Mouse (Mus musculus) thymus, postnatal 0 days (tissue): ENCODE measurements around the gene Coq10a. TPM values are rescaled to one million over a fixed set of nuclear protein-coding genes. Genes with fewer than 3 reads are reported as not detected.

Experiments
- DNase-seq: peaks from one replicate; pipeline ENCODE4 v3.0.0-alpha.2; 2015; ENCODE audit warnings: low spot score
- polyA plus RNA-seq: library from polyadenylated mRNA; unstranded; fragments of >200 nt; fragmentation: Nextera tagmentation; extraction: Ambion mirVana; gene quantifications from 2 replicates; pipeline ENCODE4 v1.2.1, GENCODE M21; 2015

Coq10a gene
- polyA plus RNA-seq, result 17.1 and 21.8 TPM in 2 replicates

DNA sequence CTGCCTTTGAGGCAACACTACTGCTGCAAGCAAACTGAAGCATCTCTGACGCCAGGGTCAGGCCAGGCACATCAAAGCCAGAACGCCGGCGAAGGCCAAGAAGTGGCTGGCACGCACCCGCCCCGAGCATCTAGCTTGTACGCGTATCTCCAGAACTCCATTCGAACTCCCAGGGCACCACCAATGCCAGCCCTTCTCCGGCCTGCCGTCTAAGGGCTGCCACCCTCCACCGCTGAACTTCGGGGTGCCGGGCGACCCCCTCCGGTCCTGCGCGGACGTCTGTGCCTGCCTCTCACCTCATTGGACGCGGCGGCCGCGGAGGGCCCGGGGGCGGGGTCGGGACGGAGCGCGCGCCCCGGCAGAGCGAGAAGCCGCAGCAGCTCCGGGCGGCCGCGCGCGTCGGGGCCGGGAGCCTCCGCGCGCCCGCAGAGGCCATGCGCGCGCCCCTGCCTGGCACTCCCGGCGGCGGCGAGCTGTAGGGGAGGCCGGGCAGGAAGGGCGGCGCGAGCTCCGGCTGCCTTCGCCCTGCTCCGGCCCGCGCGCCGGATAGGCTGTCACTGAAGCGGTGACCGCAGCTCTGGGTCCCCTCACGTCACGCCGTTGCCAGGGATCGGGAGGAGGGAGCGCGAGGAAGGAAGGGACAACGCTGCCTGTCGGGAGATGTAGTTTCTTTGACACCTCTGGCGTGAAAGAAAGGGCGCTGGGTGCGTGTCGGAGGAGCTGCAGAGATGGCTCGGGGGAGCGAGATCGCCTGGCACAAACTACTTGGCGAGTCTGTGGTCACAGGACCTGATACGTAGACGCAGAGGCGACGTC is at the start of gene Coq10a:
Coq10a (minus strand) TSS at position 596 of the 816 bp plus-strand sequence.
- DNase-seq, result peak; percentile 91

DNA sequence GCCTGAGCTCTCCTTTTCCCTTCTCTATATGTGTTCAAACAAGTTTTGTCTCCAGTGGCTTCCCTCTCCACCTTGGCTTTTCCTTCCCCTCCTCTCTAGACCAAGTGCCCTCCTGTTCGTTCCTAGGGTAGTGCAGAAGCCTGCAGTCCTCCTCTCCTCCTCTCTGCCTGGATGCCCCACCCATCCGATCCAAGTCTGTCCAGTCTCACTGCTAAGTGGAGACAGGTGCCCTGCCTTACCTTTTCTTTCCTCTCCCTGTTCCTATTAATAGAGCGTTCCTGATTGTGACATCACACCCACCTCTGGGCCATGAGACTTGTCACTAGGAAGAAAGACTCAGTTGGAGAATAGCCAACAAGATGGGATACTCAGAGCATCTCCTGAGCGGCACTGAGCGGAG is 46.1 kb upstream of the Coq10a start:
- no peak for DNase-seq

DNA sequence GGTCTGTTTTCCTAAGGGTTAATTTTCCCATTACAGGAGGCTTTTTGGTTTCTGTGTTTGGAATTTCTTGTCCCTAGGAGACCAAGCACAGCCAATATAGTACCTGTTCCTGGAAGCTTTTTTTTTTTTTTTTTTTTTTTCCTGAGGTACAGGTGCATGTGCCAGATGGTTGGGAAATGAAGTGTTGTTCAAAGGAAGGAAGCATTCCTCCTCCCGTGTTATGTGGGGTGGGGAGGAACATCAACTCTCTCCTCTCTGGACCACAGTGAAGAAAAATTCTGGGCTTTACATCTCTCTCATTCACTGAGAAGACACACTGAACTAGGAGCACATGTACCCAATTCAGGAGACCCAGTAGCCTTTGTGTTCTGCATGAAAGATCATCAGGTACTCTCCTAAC is 44.3 kb upstream of the Coq10a start:
- no peak for DNase-seq

DNA sequence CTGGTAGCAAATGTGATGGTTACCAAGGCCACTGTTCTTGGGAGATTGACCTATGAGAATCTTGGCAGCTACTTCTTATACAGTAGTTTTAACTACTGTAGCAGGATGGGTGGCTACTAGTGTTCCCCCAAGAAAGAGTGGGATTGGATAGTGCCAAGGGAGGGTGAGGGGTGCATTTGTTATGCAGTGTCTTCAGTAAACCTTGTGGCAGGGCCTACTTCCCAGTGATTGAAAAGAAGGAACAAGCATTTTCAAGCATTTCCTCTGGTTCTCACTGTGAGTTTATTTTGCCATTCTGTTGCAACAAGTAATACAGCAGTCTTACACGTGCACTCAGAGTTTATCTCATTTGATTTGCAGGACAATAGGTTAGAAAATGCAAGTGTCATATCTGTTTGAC is 43.8 kb upstream of the Coq10a start:
- no peak for DNase-seq

DNA sequence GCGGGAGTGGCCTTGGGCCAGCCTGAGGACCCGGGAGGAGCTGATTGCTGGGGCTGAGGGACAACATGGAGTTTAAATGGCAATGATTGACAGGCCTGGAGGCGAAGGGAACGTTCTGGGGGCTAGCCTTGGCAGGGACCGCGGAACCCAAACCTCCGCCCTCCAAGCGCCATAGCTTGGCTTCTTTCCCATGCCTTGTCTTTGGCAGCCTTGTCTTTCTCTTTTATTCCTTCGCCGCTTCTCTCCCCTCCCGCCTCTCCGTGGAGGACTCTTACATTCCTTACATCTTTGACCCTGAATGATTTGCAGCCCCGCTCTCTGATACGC is 43.2 kb upstream of the Coq10a start:
- no peak for DNase-seq

DNA sequence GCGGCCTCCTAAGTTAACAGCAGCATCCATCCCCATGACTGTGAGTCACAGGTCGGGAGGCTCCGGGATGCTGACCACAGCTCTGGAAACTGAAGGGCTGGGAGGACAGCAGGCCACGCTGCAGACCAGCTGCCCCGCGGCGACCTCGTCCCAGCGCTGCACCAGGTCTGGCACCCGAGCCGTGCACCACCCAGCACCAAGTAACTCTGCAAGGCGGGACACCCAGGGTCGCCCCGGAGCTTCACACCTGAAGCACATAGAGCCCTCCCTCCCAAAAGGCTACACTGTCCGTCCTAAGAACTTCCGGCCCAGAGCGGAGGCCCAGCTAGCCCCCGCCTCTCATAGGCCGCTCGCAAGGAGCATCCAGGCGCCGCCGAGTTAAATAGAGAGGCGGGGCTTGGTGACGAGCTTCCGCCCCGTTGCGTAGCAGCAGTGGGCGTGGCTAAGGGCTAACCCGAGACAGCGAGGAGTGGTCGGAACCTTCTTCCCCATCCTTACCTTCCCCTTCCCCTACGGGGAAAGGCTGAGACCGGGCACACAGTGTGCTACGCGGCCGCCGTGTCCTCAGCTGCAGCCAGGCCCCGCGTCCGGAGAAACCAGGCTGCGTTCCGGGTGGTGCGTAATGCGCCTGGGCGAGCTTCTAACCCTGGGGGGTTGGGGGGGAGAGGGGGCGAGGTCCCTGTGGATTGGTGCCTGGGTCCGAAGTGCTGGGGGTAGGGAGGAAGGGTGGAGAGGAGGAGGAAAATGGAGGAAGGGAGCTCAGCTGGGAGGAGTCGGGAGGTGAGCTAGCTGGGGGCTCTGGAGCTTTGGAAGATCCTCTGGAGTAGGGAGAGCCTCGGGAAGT is 42.6 kb upstream of the Coq10a start, which contains the start of the genes Nabp2 and Rnf41:
Nabp2 (minus strand) TSS at position 282 of the 844 bp plus-strand sequence.
Rnf41 (plus strand) TSS at position 447 of the 844 bp plus-strand sequence.
- DNase-seq, result peak; percentile 98

DNA sequence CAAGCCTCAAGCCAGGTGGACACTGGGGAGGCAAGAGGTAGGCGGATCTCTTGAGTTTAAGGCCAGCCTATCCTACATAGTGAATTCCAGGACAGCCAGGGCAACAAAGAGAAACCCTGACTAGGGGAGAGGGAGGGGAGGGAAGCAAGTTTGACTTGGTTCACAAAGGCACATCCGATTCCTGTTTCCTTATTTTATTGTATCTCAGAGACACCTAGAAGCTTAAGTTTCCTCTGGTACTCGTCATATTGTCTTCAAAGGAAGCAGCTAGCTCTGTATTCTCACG is 41.7 kb upstream of the Coq10a start:
- DNase-seq, result peak; percentile 23

DNA sequence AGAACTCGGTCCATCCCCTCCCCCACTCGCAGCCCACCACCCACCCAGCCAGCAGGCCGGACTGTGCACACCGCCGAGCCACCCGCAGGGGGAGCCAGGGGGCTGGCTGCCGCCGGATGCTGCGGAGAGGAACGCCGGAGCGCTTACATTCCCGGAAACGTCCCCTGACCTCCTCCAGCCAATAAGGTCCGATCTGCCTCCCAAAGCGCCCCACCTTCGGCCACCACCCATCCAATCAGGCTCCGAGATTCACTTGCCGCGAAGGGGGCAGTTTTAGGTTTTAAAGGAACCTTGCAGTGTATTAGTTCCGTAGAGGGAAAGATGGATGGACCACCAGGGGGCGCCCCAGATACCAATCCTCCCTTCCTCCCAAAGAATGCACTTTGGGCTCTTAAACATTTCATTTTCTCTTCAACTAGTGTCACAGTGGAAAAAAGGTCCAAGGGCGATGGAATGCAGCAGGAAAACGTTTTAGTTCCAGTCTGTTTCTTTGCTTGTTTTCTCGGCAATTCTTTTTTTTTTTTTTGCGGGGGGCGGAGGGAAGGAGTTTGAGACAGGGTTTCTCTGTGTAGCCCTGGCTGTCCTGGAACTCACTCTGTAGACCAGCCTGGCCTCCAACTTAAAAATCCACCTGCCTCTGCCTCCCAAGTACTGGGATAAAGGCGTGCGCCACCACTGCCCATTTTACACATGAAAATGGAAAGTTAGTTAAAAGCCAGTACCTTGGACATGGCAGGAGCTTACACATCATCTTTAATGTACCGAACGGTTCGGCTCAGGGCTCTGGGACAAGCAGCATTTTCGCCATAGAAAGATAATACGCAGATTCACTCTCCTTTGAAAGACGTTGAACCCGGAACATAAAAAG is 41.1 kb upstream of the Coq10a start:
- peak; percentile 99 for DNase-seq

DNA sequence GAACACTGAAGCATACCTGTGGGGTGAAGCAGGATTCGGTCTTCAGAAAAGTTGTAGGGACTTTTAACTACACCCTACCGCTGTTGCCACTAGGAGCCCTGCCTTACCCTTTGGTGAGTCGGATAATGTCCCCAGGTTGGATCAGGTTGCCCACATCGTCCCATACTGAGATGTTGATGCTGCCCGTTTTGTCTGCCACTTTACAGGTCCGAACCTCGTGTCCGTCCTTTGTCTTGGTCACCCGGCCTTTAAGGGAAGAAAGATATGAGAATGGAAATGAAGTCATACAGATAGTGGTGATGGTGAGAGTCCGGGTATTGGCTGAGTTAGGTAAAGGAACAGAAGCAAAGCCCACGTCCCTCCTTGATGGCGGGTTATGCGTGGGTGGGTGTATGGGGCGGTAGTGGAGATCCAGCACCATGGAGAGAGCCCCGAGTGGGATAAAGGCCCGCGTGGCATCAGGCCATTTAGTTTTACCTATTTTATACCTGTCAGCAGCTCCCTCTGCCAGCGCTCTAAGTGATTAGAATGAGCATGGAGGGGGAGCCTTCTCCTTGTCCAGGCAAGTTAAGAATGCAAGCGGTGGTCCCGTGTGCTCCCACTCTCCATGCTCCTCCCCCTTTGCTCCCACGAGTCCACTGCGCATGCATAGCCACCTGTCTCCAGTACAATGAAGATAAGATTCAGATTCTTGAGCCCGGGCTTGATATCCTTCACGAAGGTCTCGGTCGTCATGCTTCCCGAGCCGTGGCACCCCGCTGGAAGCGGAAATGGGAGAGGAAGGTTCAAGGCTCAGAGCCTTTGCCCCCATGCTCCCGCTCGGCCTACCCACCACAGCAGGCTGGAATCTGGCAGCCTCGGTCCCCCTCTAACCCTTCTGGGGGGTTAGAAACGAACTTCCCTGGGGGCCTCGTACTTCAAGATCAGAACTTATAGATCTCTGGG is 40.1 kb upstream of the Coq10a start:
- DNase-seq, result peak; percentile 21

DNA sequence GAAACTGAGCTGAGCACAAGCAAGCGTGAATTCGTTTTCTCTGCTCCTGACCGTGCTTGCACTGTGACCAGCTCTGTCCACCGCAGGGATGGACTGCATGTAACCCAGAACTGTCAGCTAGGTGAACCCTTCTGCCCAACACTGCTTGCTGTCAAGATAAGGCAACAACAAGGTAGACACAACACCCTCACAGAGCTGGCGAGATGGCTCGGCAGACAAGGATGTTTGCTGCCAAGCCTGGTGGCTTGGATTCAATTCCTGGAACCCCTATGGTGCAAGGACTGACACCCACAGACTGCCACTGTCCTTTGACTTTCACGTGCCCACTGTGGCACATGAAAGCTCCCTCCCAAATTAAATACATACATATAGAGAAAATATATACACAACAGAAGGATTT is 35.1 kb upstream of the Coq10a start:
- no peak for DNase-seq

DNA sequence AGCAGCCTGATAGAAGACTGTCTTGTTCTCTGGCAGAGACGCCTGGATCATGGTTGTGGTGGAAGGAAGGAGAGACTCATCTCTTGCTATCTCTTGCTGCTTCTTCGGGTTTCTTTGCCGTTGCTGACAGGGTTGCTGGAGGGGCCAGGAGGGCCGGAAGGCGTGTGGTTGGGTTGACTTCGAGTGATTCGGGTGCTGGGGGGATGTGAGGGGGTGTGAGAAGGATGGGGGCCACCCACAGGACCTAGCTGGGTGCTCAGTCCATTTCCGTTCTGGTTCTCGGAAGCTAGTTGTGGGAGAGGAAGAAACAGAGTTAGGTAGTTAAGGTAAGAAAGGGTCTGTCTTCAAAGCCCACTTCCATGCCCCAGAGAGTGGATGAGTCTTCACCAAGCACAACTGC is 32.8 kb upstream of the Coq10a start:
- DNase-seq, result peak; percentile 41

DNA sequence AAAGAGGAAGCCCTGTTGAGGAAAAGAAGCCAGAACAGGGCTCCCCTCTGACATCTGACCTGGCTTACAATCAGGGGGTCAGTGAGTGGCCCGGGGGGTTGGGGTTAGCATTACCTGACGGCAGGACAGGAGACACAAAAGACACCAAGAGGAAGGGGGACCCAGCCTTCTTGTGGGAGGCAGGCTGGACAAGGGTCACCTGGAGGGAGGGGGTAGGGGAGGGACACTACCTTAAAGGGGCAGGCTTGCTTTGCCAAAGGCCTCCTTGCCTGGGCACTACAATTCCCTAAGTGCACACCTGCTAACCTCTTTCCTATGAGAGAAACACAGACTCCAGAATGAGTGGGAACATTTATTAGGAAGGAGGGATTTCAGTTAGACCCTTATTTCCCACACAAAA is 32.3 kb upstream of the Coq10a start, which contains the start of gene Slc39a5:
Slc39a5 (minus strand) TSS at position 174 of the 400 bp plus-strand sequence.
- DNase-seq, result no peak

DNA sequence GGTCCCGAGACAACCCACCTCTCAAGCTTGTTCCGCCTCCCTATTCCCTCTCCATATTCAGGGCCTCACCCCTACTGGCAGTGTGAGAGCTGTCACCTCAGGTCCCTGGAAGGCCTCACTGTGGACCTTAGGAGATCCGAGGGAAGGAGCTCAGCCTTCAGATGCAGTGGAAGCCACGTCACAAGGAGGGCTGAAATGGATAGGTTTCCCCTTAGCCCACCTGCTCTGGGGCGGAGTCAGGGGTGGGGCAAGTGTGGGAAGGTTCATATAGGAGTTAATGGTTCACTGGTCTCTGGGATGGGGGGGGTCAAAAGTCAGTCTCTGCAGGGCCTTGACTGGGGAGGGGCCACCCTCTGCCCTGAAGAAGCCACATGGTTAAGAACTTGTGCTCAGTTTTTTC is 31.5 kb upstream of the Coq10a start:
- no peak for DNase-seq

DNA sequence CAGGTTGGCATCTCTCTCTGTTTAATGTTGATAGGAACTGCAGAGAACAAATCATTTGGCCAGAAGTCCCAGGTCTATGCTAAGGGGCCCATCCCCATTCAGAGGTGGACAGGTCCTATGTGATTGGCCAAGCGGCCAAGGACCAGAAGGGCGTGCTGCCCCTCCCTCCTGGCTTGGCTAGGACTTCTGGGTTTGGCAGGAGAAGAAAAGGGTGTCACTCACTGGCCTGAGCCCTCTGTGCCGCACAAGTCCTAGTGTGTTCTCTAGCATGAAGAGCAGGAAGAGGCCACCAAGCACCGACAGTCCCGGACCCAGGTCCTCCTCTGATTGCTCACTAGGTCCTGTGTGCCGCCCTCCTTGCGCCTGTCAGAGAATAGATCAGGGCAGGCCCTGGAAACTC is 28.7 kb upstream of the Coq10a start:
- no peak for DNase-seq

DNA sequence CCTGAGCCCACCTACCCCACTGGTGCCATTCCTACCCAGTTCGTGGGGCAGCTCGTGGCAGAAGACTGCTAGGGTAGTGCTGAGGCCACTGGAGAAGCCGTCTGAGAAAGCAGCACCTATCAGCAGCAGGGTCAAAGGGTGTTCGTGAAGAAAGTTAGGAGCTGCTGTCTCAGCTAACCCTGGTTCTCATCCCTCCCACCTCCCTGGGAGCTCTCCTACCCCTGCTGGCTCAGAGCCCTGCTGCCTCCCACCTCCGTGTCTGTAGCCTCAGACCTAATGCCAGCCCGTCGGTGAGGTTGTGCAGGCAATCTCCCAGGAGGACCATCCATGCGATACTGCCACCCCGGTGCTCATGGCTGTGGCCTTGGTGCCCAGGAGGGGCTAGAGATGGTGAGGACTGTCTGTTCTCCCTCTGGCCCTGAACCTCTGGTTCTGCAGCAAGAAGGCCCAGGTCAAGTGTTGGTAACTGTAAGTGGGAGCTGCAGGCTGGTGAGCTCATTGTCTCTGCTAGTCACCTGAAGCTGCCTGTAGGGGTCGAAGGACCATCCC is 28.0 kb upstream of the Coq10a start:
- DNase-seq, result no peak

DNA sequence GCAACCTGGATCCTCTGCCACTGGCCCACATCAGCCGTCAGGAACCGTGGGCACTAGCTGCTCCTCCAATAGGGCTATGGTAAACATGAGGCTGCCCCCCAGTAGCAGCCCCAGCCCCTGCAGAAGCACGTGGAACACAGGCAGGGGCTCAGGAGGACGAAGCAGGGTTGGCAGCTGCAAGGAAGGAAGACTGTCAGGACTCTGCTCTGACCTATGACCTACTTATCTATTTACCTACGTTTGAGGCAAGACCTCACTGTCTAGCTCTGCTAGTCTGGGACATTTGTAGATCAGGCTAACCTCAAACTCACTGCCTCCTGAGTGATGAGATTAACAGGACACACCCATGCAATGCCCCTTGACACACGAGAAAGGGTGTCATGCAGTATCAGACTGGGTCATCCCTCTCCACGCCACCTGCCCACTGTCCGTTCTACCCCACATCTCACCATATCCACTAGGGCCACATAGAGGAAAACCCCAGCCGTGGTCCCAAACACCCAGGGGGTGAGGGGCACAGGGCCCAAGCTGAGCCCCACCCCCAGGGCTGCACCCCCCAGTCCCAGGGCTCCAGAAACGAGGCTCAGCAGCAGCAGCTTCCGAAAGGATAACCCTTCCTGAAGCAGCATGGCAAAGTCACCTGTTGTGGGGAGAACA is 27.3 kb upstream of the Coq10a start:
- no peak for DNase-seq

DNA sequence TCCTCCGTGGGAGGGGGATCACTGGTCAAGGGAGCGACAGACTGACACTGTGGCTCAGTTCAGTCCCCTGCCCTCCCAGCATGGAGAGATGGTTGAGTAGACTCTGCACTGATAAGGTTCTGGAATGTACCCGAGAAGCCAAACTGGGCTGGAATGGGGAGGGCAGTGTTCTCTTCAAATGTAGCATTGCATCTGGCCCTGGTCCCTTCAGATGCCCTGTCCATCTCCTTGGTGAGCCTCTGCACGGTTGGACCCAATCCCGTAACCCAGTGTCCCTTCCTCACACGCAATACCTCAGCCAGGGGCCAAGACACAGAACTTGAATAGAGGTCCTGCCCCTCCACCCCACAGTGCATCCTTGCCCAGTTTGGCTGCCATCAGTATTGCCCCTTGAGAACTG is 23.1 kb upstream of the Coq10a start:
- no peak for DNase-seq

DNA sequence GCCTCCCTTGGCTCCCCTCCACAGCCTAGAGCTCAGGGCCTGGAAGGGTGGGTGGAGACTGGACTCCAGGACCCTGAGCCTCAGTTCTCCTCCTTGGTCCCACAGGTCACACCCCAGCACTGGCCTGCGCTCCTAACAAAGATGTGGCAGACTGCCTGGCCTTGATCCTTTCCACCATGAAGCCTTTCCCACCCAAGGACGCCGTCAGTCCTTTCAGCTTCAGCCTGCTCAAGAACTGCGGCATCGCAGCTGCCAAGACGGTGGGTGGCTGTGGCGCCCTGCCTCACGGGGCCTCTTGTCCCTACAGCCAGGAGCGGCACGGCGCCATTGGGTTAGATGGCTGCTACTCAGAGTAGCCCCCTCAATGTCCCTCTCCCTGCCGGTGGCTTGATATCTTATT is 21.6 kb upstream of the Coq10a start:
- DNase-seq, result no peak

DNA sequence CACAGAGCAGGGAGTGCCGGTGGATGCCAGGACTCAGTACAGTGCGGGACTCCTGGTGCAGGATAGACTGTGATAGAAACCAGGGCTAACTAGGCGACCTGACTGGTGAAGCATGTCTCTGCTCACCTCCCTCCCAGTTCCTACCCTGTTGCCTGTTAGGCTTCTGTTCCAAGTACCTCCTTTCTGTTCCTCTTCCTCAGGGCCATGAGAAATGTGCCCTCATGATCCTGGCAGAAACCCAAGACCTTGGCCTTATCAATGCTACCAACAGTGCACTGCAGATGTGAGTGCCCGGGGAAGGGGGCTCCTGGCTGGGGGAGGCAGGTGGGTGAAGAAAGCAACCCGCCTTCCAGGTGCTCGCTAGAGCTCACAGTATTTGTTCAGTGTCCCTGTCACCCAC is 20.8 kb upstream of the Coq10a start:
- DNase-seq, result no peak

DNA sequence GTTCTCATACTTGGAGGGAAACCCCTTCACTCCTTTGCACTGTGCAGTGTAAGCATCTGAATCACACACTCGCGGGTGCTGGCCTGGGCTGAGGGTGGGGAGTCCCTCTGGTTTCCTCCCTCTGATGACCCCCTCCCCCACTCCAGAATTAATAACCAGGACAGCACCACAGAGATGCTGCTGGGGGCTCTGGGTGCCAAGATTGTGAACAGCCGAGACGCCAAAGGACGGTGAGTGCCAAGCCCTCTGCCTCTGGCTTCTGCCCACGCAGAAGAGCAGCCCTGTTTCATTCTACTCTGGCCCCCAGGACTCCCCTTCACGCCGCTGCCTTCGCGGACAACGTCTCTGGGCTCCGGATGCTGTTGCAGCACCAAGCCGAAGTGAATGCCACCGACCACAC is 20.1 kb upstream of the Coq10a start:
- DNase-seq, result no peak
